Mouse (Mus musculus): ENCODE results near the gene Shb. TPM values are rescaled to one million over a fixed set of nuclear protein-coding genes. Genes with fewer than 3 reads are reported as not detected.

The Shb gene
- polyA plus RNA-seq, 1 experiment from 2014 or later, result 2.9 TPM

GRCm38 (mm10) chr4:45543481-45544051, 11.3 kb upstream of the Shb start:
- Histone ChIP-seq H3K4me1 (replicated peaks) (no peaks in the 10 kb centered on the region), H3K4me3 (replicated peaks) (no peak overlapping the region), H3K36me3 (replicated peaks) (no peaks in the 10 kb centered on the region), H3K9me3 (replicated peaks) (no peaks in the 10 kb centered on the region), H3K27me3 (no peaks in the 10 kb centered on the region; the same call in 1 of the 2 replicates), H3K4me2 (no peak overlapping the region), H3K9ac (no peak overlapping the region), H3K27ac (replicated peaks) (no peak overlapping the region)
- WGBS (ENCODE audit: insufficient replicate concordance), result 79% methylated on average over 3 of the region's 3 CpGs
- no peak for ATAC-seq (ENCODE audit: insufficient read depth)

- H3K27ac ChIP-seq (replicated peaks), result no peak overlapping the region
- no peak for ATAC-seq (ENCODE audit: insufficient read depth)
- peaks cover 12% of the 10 kb centered on the region for H3K27me3 ChIP-seq
- H3K4me3 ChIP-seq (replicated peaks), result no peak overlapping the region
- H3K4me2 ChIP-seq, result no peak overlapping the region
- no peaks in the 10 kb centered on the region for H3K9me3 ChIP-seq (replicated peaks)
- 59% methylated on average over 15 of the region's 15 CpGs for WGBS (ENCODE audit: insufficient replicate concordance)
- H3K4me1 ChIP-seq (replicated peaks), result no peaks in the 10 kb centered on the region
- no peaks in the 10 kb centered on the region for H3K36me3 ChIP-seq (replicated peaks)
- no peak overlapping the region for H3K9ac ChIP-seq
These were observed 8.1 kb upstream of the Shb start for GRCm38 (mm10) chr4:45540151-45540933.

- Histone ChIP-seq H3K27me3 (peaks cover 12% of the 10 kb centered on the region), H3K4me3 (replicated peaks) (no peak overlapping the region), H3K27ac (replicated peaks) (no peak overlapping the region), H3K4me1 (replicated peaks) (no peaks in the 10 kb centered on the region), H3K4me2 (no peak overlapping the region), H3K9me3 (replicated peaks) (no peaks in the 10 kb centered on the region), H3K9ac (no peak overlapping the region), H3K36me3 (replicated peaks) (no peaks in the 10 kb centered on the region)
- ATAC-seq (ENCODE audit: insufficient read depth), result no peak
These were observed 6.9 kb upstream of the Shb start for GRCm38 (mm10) chr4:45539187-45539586.

GRCm38 (mm10) chr4:45533436-45533940, 1.2 kb upstream of the Shb start:
- H3K4me3 ChIP-seq (replicated peaks), result no peak overlapping the region
- no peaks in the 10 kb centered on the region for H3K36me3 ChIP-seq (replicated peaks)
- ATAC-seq (ENCODE audit: insufficient read depth), result no peak
- peaks cover 43% of the 10 kb centered on the region for H3K4me1 ChIP-seq (replicated peaks)
- no peak overlapping the region for H3K9ac ChIP-seq
- H3K27ac ChIP-seq (replicated peaks), result no peak overlapping the region
- no peaks in the 10 kb centered on the region for H3K9me3 ChIP-seq (replicated peaks)
- WGBS (ENCODE audit: insufficient replicate concordance), result 16% methylated on average over 1 of the region's 1 CpGs
- peaks cover 27% of the 10 kb centered on the region for H3K27me3 ChIP-seq
- no peak overlapping the region for H3K4me2 ChIP-seq

GRCm38 (mm10) chr4:45530662-45531542, 1.4 kb downstream of the Shb start:
- peak; percentile 83 for ATAC-seq (ENCODE audit: insufficient read depth)
- WGBS (ENCODE audit: insufficient replicate concordance), result 1% methylated on average over 68 of the region's 68 CpGs

GRCm38 (mm10) chr4:45529986-45530597, 2.2 kb downstream of the Shb start:
- peak; percentile 19 for ATAC-seq (ENCODE audit: insufficient read depth)
- H3K27ac ChIP-seq (replicated peaks), result peak overlapping the region; percentile 94
- under 1% methylated on average over 86 of the region's 89 CpGs for WGBS (ENCODE audit: insufficient replicate concordance)
- H3K27me3 ChIP-seq, result peaks cover 19% of the 10 kb centered on the region
- H3K36me3 ChIP-seq (replicated peaks), result peaks cover 20% of the 10 kb centered on the region; the same call in 1 of the 2 replicates
- H3K9ac ChIP-seq, result peak overlapping the region; percentile 95
- H3K9me3 ChIP-seq (replicated peaks), result no peaks in the 10 kb centered on the region
- peak overlapping the region; percentile 99 for H3K4me2 ChIP-seq
- peaks cover 77% of the 10 kb centered on the region for H3K4me1 ChIP-seq (replicated peaks)
- peak overlapping the region; percentile 91 for H3K4me3 ChIP-seq (replicated peaks)

More at GRCm38 (mm10) chr4:45530662-45531542, 1.4 kb downstream of the Shb start:
- Histone ChIP-seq H3K4me1 (replicated peaks) (peaks cover 69% of the 10 kb centered on the region), H3K27ac (replicated peaks) (peak overlapping the region; percentile 94), H3K9me3 (replicated peaks) (no peaks in the 10 kb centered on the region), H3K4me3 (replicated peaks) (peak overlapping the region; percentile 91), H3K9ac (peak overlapping the region; percentile 95), H3K36me3 (replicated peaks) (peaks cover 12% of the 10 kb centered on the region; the same call in 1 of the 2 replicates), H3K4me2 (peak overlapping the region; percentile 99), H3K27me3 (peaks cover 24% of the 10 kb centered on the region)

GRCm38 (mm10) chr4:45529201-45529985, 2.9 kb downstream of the Shb start:
- Histone ChIP-seq H3K9me3 (replicated peaks) (no peaks in the 10 kb centered on the region), H3K9ac (peak overlapping the region; percentile 95), H3K4me3 (replicated peaks) (peak overlapping the region; percentile 91), H3K4me1 (replicated peaks) (peaks cover 82% of the 10 kb centered on the region), H3K36me3 (replicated peaks) (peaks cover 24% of the 10 kb centered on the region), H3K4me2 (peak overlapping the region; percentile 99), H3K27me3 (peaks cover 19% of the 10 kb centered on the region), H3K27ac (replicated peaks) (peak overlapping the region; percentile 94)
- peak; percentile 33 for ATAC-seq (ENCODE audit: insufficient read depth)
- under 1% methylated on average over 71 of the region's 71 CpGs for WGBS (ENCODE audit: insufficient replicate concordance)

GRCm38 (mm10) chr4:45528355-45529198, 3.7 kb downstream of the Shb start:
- H3K4me1 ChIP-seq (replicated peaks), result peaks cover 90% of the 10 kb centered on the region
- H3K9me3 ChIP-seq (replicated peaks), result no peaks in the 10 kb centered on the region
- WGBS (ENCODE audit: insufficient replicate concordance), result 12% methylated on average over 21 of the region's 21 CpGs
- H3K27me3 ChIP-seq, result peaks cover 19% of the 10 kb centered on the region
- H3K9ac ChIP-seq, result peak overlapping the region; percentile 95
- peak overlapping the region; percentile 99 for H3K4me2 ChIP-seq
- H3K27ac ChIP-seq (replicated peaks), result peak overlapping the region; percentile 94
- ATAC-seq (ENCODE audit: insufficient read depth), result no peak
- H3K36me3 ChIP-seq (replicated peaks), result peaks cover 29% of the 10 kb centered on the region
- peak overlapping the region; percentile 91 for H3K4me3 ChIP-seq (replicated peaks)

- Histone ChIP-seq H3K4me3 (replicated peaks) (peak overlapping the region; percentile 91), H3K36me3 (replicated peaks) (peaks cover 29% of the 10 kb centered on the region), H3K4me2 (peak overlapping the region; percentile 99), H3K9ac (peak overlapping the region; percentile 95), H3K27me3 (peaks cover 19% of the 10 kb centered on the region), H3K9me3 (replicated peaks) (no peaks in the 10 kb centered on the region), H3K27ac (replicated peaks) (peak overlapping the region; percentile 94), H3K4me1 (replicated peaks) (peaks cover 96% of the 10 kb centered on the region)
- 91% methylated on average over 2 of the region's 2 CpGs for WGBS (ENCODE audit: insufficient replicate concordance)
- ATAC-seq (ENCODE audit: insufficient read depth), result no peak
These were observed 4.5 kb downstream of the Shb start for GRCm38 (mm10) chr4:45527562-45528354.
